Mouse (Mus musculus) intestine, embryonic 16.5 days (tissue): Measurements from ENCODE around the gene Gm20481. TPM values are rescaled to one million over a fixed set of nuclear protein-coding genes. Genes with fewer than 3 reads are reported as not detected.
"Not testable (repeated sequence)": the region's sequence is repeated elsewhere in the genome, so short reads cannot be mapped to it uniquely, and the experiment has no call there.

Experiments used
- ATAC-seq: fragments of 200-750 bp; cut with Nextera tagmentation; 2 replicates; pipeline ENCODE4 v1.8.0; 2017; ENCODE audit warnings: moderate TSS enrichment, moderate library complexity
- H3K27ac ChIP-seq: fragments of 300-500 bp; sonication (generic); 2 replicates; pipeline ENCODE4 v1.5.1; 2014; ENCODE audit warnings: mild to moderate bottlenecking, low read length
- H3K27me3 ChIP-seq: fragments of 300-500 bp; sonication (generic); replicated peaks from 2 replicates; pipeline ENCODE4 v1.6.1; 2014; ENCODE audit warnings: low read length, control low read depth, mixed read lengths; ENCODE audit not compliant: control insufficient read depth, insufficient read depth
- H3K36me3 ChIP-seq: fragments of 300-500 bp; sonication (generic); 2 replicates; pipeline ENCODE4 v1.6.1; 2014; ENCODE audit warnings: low read length, control low read depth; ENCODE audit not compliant: control insufficient read depth, insufficient read depth
- H3K4me1 ChIP-seq: fragments of 300-500 bp; sonication (generic); 2 replicates; pipeline ENCODE4 v1.6.1; 2014; ENCODE audit warnings: low read length, control low read depth, mixed read lengths; ENCODE audit not compliant: control insufficient read depth, insufficient read depth
- H3K4me2 ChIP-seq: fragments of 300-500 bp; sonication (generic); 2 replicates; pipeline ENCODE4 v1.6.1; 2014; ENCODE audit warnings: low read depth, low read length, control low read depth
- H3K4me3 ChIP-seq: fragments of 300-500 bp; sonication (generic); 2 replicates; pipeline ENCODE4 v1.5.1; 2014; ENCODE audit warnings: mild to moderate bottlenecking, low read length
- H3K9ac ChIP-seq: fragments of 300-500 bp; sonication (generic); 2 replicates; pipeline ENCODE4 v1.6.1; 2014; ENCODE audit warnings: low read depth, low read length
- H3K9me3 ChIP-seq: fragments of 300-500 bp; sonication (generic); 2 replicates; pipeline ENCODE4 v1.6.1; 2016; ENCODE audit warnings: low read length, control low read depth; ENCODE audit not compliant: control insufficient read depth
- WGBS: fragments of 180-500 bp; shearing (Covaris S2); extraction: QIAGEN DNeasy Blood & Tissue Kit; methylation state at CpG from one replicate; pipeline ENCODE4 v1.1.7; 2014; 5-methylcytosine and 5-hydroxymethylcytosine counted together
- polyA plus RNA-seq: library from polyadenylated mRNA; unstranded; fragments of >200 nt; fragmentation: Nextera tagmentation; extraction: Ambion mirVana; gene quantifications from 2 replicates; pipeline ENCODE4 v1.2.1, GENCODE M21; 2015

Gene Gm20481
- polyA plus RNA-seq, 1 experiment from 2014 or later = not detected

- no peak overlapping the region for H3K4me3 ChIP-seq
- no peak overlapping the region for H3K4me2 ChIP-seq
- H3K27ac ChIP-seq = no peak overlapping the region
- H3K27me3 ChIP-seq = no peaks in the 10 kb centered on the region
- ATAC-seq = no peak
- H3K9me3 ChIP-seq = no peaks in the 10 kb centered on the region
- WGBS = 90% methylated on average over 10 of the region's 10 CpGs
- H3K4me1 ChIP-seq = peaks cover 16% of the 10 kb centered on the region
- H3K9ac ChIP-seq = no peak overlapping the region
- H3K36me3 ChIP-seq = peaks cover 25% of the 10 kb centered on the region; the same call in 1 of the 2 replicates
These were observed 35.4 kb downstream of the Gm20481 start for GRCm38 (mm10) chr17:35005158-35005557.

DNA sequence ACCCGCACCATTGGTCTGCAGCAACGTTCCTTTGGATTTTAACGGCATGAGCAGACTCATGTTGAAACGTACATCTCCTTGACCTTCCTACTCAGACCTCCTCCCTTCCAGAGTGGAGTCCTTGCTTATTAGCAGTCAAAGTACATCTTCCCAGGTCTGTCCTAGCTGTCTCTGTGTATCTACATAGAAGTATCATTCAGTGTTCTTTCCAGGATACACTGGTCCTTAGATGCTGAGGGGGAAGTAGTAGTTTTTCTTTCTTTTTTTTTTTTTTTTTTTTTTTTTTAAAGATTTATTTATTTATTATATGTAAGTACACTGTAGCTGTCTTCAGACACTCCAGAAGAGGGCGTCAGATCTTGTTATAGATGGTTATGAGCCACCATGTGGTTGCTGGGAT lies 36.2 kb downstream of the Gm20481 start:
- H3K27ac ChIP-seq, H3K27me3 ChIP-seq, ATAC-seq, H3K9ac ChIP-seq, H3K4me3 ChIP-seq, H3K4me2 ChIP-seq, H3K9me3 ChIP-seq: not testable (repeated sequence)
- H3K36me3 ChIP-seq = peaks cover 32% of the 10 kb centered on the region
- WGBS = 89% methylated on average over 4 of the region's 5 CpGs
- peaks cover 16% of the 10 kb centered on the region for H3K4me1 ChIP-seq

- 97% methylated on average over 7 of the region's 7 CpGs for WGBS
- Histone ChIP-seq H3K4me1 (peaks cover 12% of the 10 kb centered on the region), H3K36me3 (peaks cover 40% of the 10 kb centered on the region), H3K9ac (no peak overlapping the region), H3K4me2 (no peak overlapping the region), H3K27me3 (no peaks in the 10 kb centered on the region), H3K9me3 (no peaks in the 10 kb centered on the region), H3K27ac (no peak overlapping the region), H3K4me3 (no peak overlapping the region)
- ATAC-seq = no peak
These were observed 37.8 kb downstream of the Gm20481 start for GRCm38 (mm10) chr17:35007387-35007991.

GRCm38 (mm10) chr17:35009586-35009985 lies 39.9 kb downstream of the Gm20481 start:
- WGBS = 92% methylated on average over 7 of the region's 7 CpGs

DNA sequence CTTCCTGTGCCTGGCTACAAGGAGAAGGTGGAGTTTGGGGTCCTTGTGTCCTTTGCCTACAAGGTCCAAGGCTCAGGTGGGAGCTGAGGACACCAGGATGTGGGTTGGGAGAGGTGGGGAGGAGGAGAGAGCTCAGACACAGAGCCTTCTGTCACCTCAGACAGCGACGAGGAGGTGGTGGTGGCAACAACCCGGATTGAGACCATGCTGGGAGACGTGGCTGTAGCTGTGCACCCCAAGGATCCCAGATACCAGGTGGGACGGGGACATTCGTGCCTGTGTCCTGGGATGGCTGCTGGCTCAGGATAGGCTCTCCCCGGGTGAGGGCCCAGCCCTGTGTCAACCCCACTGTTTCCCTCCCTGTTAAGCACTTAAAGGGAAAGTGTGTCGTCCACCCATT lies 41.7 kb downstream of the Gm20481 start:
- Histone ChIP-seq H3K27me3 (no peaks in the 10 kb centered on the region), H3K4me1 (peaks cover 5% of the 10 kb centered on the region), H3K4me2 (no peak overlapping the region), H3K27ac (no peak overlapping the region), H3K4me3 (no peak overlapping the region), H3K9me3 (no peaks in the 10 kb centered on the region), H3K9ac (no peak overlapping the region), H3K36me3 (peaks cover 49% of the 10 kb centered on the region)
- WGBS = 93% methylated on average over 8 of the region's 8 CpGs
- no peak for ATAC-seq

More at GRCm38 (mm10) chr17:35009586-35009985, 39.9 kb downstream of the Gm20481 start:
- Histone ChIP-seq H3K9ac (no peak overlapping the region), H3K36me3 (peaks cover 45% of the 10 kb centered on the region), H3K4me3 (no peak overlapping the region), H3K4me1 (no peaks in the 10 kb centered on the region), H3K27ac (no peak overlapping the region), H3K9me3 (no peaks in the 10 kb centered on the region), H3K4me2 (no peak overlapping the region), H3K27me3 (no peaks in the 10 kb centered on the region)
- ATAC-seq = no peak

DNA sequence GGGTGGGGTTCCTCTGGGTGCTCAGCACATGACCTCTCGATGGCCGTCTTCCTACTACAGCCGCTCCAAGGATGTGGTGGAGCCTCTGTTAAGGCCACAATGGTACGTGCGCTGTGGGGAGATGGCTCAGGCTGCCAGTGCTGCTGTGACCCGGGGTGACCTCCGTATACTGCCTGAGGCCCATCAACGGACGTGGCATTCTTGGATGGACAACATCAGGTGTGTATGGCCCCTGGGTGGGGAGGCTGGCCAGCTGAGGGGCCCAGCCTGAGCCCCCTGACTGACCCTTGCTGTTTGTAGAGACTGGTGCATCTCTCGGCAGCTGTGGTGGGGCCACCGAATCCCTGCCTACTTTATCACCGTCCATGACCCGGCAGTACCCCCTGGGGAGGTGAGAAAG lies 42.7 kb downstream of the Gm20481 start:
- peaks cover 45% of the 10 kb centered on the region for H3K36me3 ChIP-seq
- H3K4me1 ChIP-seq = peaks cover 13% of the 10 kb centered on the region
- H3K9me3 ChIP-seq = no peaks in the 10 kb centered on the region
- H3K27me3 ChIP-seq = no peaks in the 10 kb centered on the region
- 90% methylated on average over 13 of the region's 13 CpGs for WGBS
- H3K4me3 ChIP-seq = no peak overlapping the region
- H3K9ac ChIP-seq = no peak overlapping the region
- no peak for ATAC-seq
- no peak overlapping the region for H3K4me2 ChIP-seq
- H3K27ac ChIP-seq = no peak overlapping the region

- H3K4me2 ChIP-seq = no peak overlapping the region
- H3K4me3 ChIP-seq = no peak overlapping the region
- no peaks in the 10 kb centered on the region for H3K27me3 ChIP-seq
- no peak overlapping the region for H3K9ac ChIP-seq
- H3K4me1 ChIP-seq = peaks cover 13% of the 10 kb centered on the region
- ATAC-seq = no peak
- 75% methylated on average over 6 of the region's 6 CpGs for WGBS
- H3K36me3 ChIP-seq = peaks cover 42% of the 10 kb centered on the region
- no peaks in the 10 kb centered on the region for H3K9me3 ChIP-seq
- no peak overlapping the region for H3K27ac ChIP-seq
These were observed 43.5 kb downstream of the Gm20481 start for GRCm38 (mm10) chr17:35013221-35013620.

- WGBS = 88% methylated on average over 16 of the region's 16 CpGs
- Histone ChIP-seq H3K9me3 (no peaks in the 10 kb centered on the region), H3K9ac (no peak overlapping the region), H3K4me2 (no peak overlapping the region), H3K36me3 (peaks cover 39% of the 10 kb centered on the region), H3K27me3 (no peaks in the 10 kb centered on the region), H3K27ac (no peak overlapping the region), H3K4me3 (no peak overlapping the region), H3K4me1 (peaks cover 13% of the 10 kb centered on the region)
- no peak for ATAC-seq
These were observed 45.6 kb downstream of the Gm20481 start for GRCm38 (mm10) chr17:35015296-35015695.

- H3K27ac ChIP-seq = no peak within 1 kb of the TSS
- H3K4me2 ChIP-seq = no peak within 1 kb of the TSS
- ATAC-seq = peak; percentile 47
- no peak within 1 kb of the TSS for H3K4me3 ChIP-seq
- H3K4me1 ChIP-seq = peaks cover 17% of the 10 kb centered on the region
- H3K36me3 ChIP-seq = peaks cover 29% of the 10 kb centered on the region
- peak within 1 kb of the TSS; percentile 42 for H3K9ac ChIP-seq
- WGBS = 48% methylated on average over 12 of the region's 12 CpGs
- no peaks in the 10 kb centered on the region for H3K27me3 ChIP-seq
- H3K9me3 ChIP-seq = no peaks in the 10 kb centered on the region
These were observed 46.7 kb downstream of the Gm20481 start, which contains the start of gene Vwa7 for GRCm38 (mm10) chr17:35016376-35016775. Gene Vwa7, plus strand, starts transcription at chr17:35016579.
